Mouse (Mus musculus): ENCODE measurements around the gene Ggta1. TPM values are rescaled to one million over a fixed set of nuclear protein-coding genes. Genes with fewer than 3 reads are reported as not detected.

The Ggta1 gene
- polyA plus RNA-seq (2014; fragmentation: Illumina TruSeq; extraction: RNeasy Lipid Tissue Mini Kit (QIAGEN cat#74804); ENCODE audit: insufficient read depth, low read depth, low replicate concordance) = 21.4 TPM

DNA sequence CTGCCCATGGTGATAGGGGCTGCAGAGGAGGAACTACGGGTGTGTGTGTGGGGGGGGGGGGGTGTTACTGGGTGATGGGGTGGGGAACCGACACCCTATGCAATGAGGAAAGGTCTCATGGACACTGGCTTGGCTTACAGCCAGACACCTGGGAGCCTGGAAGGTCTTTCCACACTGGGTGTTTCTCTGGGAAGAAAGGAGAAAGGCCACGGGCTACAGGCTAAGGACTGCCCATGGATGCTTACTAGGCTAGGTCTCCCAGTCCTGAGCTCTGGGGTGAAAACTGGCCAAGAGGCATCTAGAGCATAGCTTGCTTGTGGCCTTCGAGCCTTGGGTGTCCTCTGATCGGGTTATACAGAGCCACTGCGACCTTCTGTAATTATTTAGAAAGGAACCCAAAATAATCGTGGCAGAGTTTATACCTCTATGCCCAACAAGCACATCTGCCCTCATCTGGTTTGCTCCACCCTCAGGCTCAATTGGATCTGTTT is at the start of gene Ggta1:
Gene Ggta1 (minus strand): TSS at position 441 of the 491 bp plus-strand sequence.

DNA sequence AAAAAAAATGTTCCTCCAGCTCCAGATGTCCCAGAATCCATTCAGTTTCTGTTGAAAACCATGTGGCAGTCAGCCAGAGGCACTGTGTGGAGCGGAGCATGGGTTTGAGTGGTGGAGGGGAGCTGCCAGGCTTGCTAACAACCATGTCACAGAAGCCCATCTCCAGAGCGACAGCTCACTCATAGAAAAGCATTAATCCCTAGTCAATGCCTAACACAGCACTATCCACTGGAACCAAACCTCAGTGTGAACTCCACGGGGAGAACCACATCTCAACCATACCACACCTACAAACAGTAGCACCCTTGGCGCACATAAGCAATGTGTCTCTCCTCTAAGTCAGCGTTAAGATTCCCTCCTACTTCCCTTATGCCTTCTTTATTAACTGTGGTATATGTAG is 65.9 kb downstream of the Ggta1 start, which contains the start of gene 4930402F06Rik:
Gene 4930402F06Rik (minus strand): TSS at position 80 of the 400 bp plus-strand sequence.

DNA sequence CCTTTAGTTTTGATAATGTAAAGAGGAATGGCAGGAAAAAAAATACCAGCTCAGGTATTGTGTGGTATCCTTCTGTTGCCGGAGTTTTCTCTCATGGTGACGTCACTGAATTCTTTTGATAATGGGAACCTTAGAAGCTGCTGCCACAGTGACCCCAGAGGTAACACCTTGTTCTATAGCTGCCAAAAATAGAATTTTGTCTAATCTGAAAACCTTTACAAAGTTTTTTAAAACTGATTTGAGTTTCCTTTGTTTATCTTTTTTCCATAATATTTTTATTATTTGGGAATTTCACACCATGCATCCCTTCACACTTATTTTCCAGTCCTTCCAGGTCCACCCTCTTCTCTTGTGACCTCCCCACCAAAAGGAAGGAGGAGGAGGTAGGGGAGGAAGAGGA is 95.4 kb downstream of the Ggta1 start, which contains the start of gene 4930568D16Rik:
Gene 4930568D16Rik (minus strand): TSS at position 101 of the 400 bp plus-strand sequence.

Other genes starting within 250 kb of the Ggta1 start
- 2,195 TPM for gene Gsn, start 206.9 kb downstream of the Ggta1 start, polyA plus RNA-seq (2014; fragmentation: Illumina TruSeq; extraction: RNeasy Lipid Tissue Mini Kit (QIAGEN cat#74804); ENCODE audit: insufficient read depth, low read depth, low replicate concordance)
- gene Stom, start 126.3 kb downstream of the Ggta1 start, polyA plus RNA-seq (2014; fragmentation: Illumina TruSeq; extraction: RNeasy Lipid Tissue Mini Kit (QIAGEN cat#74804); ENCODE audit: insufficient read depth, low read depth, low replicate concordance) = 48.3 TPM
- gene 4930568D16Rik, start 95.5 kb downstream of the Ggta1 start, polyA plus RNA-seq (2014; fragmentation: Illumina TruSeq; extraction: RNeasy Lipid Tissue Mini Kit (QIAGEN cat#74804); ENCODE audit: insufficient read depth, low read depth, low replicate concordance) = not detected
- gene 4930402F06Rik, start 66.1 kb downstream of the Ggta1 start, polyA plus RNA-seq (2014; fragmentation: Illumina TruSeq; extraction: RNeasy Lipid Tissue Mini Kit (QIAGEN cat#74804); ENCODE audit: insufficient read depth, low read depth, low replicate concordance) = not detected
- gene Dab2ip, start 95.0 kb upstream of the Ggta1 start, polyA plus RNA-seq (2014; fragmentation: Illumina TruSeq; extraction: RNeasy Lipid Tissue Mini Kit (QIAGEN cat#74804); ENCODE audit: insufficient read depth, low read depth, low replicate concordance) = 26.3 TPM